In the genomic region with DNA sequence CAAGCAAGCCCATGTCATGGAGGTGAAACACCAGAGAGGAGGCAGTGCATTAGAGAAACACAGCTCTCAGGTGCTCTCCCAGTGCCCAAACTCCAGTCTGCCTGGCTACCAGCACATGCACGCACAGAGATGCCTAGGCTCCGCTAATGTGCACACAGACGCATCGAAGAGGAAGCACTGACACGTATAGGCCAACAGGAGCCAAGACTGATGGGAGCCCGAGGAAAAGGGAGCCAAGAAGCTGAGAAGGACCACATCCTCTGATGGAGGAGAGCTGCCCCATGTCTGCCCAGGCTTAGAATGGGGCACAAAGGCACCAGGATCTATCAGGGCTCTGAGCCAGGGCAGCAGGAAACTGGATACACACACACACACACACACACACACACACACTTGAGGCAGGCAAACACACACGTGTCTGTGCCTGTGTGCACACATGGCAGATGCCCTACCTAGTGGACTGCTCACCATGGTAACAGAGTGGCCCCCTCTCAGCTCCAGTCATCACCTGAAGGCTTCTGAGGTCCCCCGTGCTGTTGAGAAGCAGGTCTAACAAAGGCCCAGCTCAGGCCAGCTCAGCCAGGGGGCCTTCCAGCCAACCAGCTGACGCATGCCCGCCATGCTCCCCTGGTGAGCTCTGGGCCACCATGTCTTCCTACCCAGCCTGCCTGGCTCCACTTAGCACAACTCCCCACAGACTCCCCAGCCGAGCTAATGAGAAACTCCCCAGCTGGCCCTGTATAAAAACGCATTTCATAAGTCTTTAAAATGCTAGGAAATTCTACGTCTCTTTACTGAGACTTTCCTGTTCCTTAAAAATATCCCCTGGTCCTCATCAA, we compare ENCODE assay signal across 13 mouse cellular contexts.
DNase-seq lines count a peak whose midpoint lies in the region; ATAC-seq and TF ChIP-seq lines count a peak whose summit lies in the region.
"Had no signal": no experiment of that assay in that cellular context is flagged by ENCODE, and none has a peak within 500 bp of the region (broad histone marks: within the 10 kb centered on the region; RNA-seq: fewer than 3 reads in every experiment).

No protein-coding gene starts in this region.

- TF ChIP-seq EP300 in stomach, postnatal 0 days (optimal IDR thresholded peaks at IDR 0.05), result no peak

- no peak for TF ChIP-seq POLR2A in testis, adult 2 months (IDR thresholded peaks at IDR 0.05; ENCODE audit: control insufficient read depth, low read depth, low read length)

- H3K9me3 ChIP-seq in forebrain, postnatal 0 days (ENCODE audit: low read length), result no peaks in the 10 kb centered on the region
- no peaks in the 10 kb centered on the region for H3K9me3 ChIP-seq in limb, embryonic 15.5 days
- no peaks in the 10 kb centered on the region for H3K9me3 ChIP-seq in stomach, postnatal 0 days (ENCODE audit: control insufficient read depth, low read length)
- H3K9me3 ChIP-seq: lung, embryonic 15.5 days had no signal

- WGBS in forebrain, postnatal 0 days, result 53% methylated on average over 13 of the region's 13 CpGs
- WGBS in limb, embryonic 15.5 days, result 45% methylated on average over 13 of the region's 13 CpGs
- WGBS in stomach, postnatal 0 days, result 67% methylated on average over 13 of the region's 13 CpGs

- no peak overlapping the region for H3K4me2 ChIP-seq in forebrain, postnatal 0 days (ENCODE audit: low read depth)
- H3K4me2 ChIP-seq in limb, embryonic 15.5 days, result no peak overlapping the region
- no peak overlapping the region for H3K4me2 ChIP-seq in stomach, postnatal 0 days (replicated peaks; ENCODE audit: low read depth)
- H3K4me2 ChIP-seq: lung, embryonic 15.5 days had no signal

- peak overlapping the region; percentile 34 for H3K27ac ChIP-seq in testis, adult 2 months (ENCODE audit: control insufficient read depth, insufficient read depth, low read depth, low read length)
- no peak overlapping the region for H3K27ac ChIP-seq in forebrain, postnatal 0 days (ENCODE audit: low read depth, low read length)
- peak overlapping the region; percentile 80 for H3K27ac ChIP-seq in limb, embryonic 15.5 days
- H3K27ac ChIP-seq in stomach, postnatal 0 days (replicated peaks), result no peak overlapping the region
- H3K27ac ChIP-seq: left cerebral cortex, adult 2 months had no signal

- ATAC-seq in forebrain, postnatal 0 days, result peak; percentile 58
- no peak for ATAC-seq in limb, embryonic 15.5 days (ENCODE audit: insufficient number of reproducible peaks, low FRiP score, low TSS enrichment, low read depth)
- ATAC-seq in stomach, postnatal 0 days (ENCODE audit: low FRiP score, low TSS enrichment), result peak; percentile 22; the same call in 1 of the 2 replicates

- peaks cover 5% of the 10 kb centered on the region for H3K4me1 ChIP-seq in testis, adult 2 months (ENCODE audit: control insufficient read depth, insufficient read depth, low read length)
- peaks cover 8% of the 10 kb centered on the region; the same call in 1 of the 2 replicates for H3K4me1 ChIP-seq in forebrain, postnatal 0 days (ENCODE audit: insufficient read depth)
- H3K4me1 ChIP-seq in limb, embryonic 15.5 days, result peaks cover 67% of the 10 kb centered on the region
- no peaks in the 10 kb centered on the region for H3K4me1 ChIP-seq in stomach, postnatal 0 days (replicated peaks; ENCODE audit: control insufficient read depth, insufficient read depth)

- no peak for DNase-seq in testis, postnatal 10 days (ENCODE audit: low spot score)
- no peak for DNase-seq in forebrain, postnatal 0 days
- DNase-seq in stomach, postnatal 0 days (ENCODE audit: low spot score), result no peak
- no peak for DNase-seq in left cerebral cortex, postnatal 4 days
- DNase-seq in cerebellum, adult 9-11 months, result no peak
- no peak for DNase-seq in gastrocnemius, postnatal 25 days
- DNase-seq: gastrocnemius, adult 2 months; kidney, postnatal 25 days had no signal

- H3K27me3 ChIP-seq in testis, adult 2 months (ENCODE audit: control insufficient read depth, insufficient read depth, low read length), result no peaks in the 10 kb centered on the region
- no peaks in the 10 kb centered on the region for H3K27me3 ChIP-seq in forebrain, postnatal 0 days (ENCODE audit: insufficient read depth, low read length)
- no peaks in the 10 kb centered on the region for H3K27me3 ChIP-seq in limb, embryonic 15.5 days
- H3K27me3 ChIP-seq in stomach, postnatal 0 days (ENCODE audit: control insufficient read depth, insufficient read depth, low read length), result no peaks in the 10 kb centered on the region
- H3K27me3 ChIP-seq: CH12.LX; lung, embryonic 15.5 days had no signal

- H3K4me3 ChIP-seq in testis, adult 2 months (ENCODE audit: control insufficient read depth, low read depth, low read length), result no peak overlapping the region
- no peak overlapping the region for H3K4me3 ChIP-seq in forebrain, postnatal 0 days (ENCODE audit: low read depth, low read length)
- no peak overlapping the region for H3K4me3 ChIP-seq in limb, embryonic 15.5 days
- no peak overlapping the region for H3K4me3 ChIP-seq in stomach, postnatal 0 days (ENCODE audit: low read depth, low read length)
- H3K4me3 ChIP-seq: gastrocnemius, adult 2 months; left cerebral cortex, adult 2 months; lung, embryonic 15.5 days had no signal

- H3K36me3 ChIP-seq in testis, adult 2 months (ENCODE audit: control insufficient read depth, insufficient read depth, low read length), result no peaks in the 10 kb centered on the region
- H3K36me3 ChIP-seq in forebrain, postnatal 0 days (ENCODE audit: insufficient read depth), result no peaks in the 10 kb centered on the region
- no peaks in the 10 kb centered on the region for H3K36me3 ChIP-seq in limb, embryonic 15.5 days
- no peaks in the 10 kb centered on the region for H3K36me3 ChIP-seq in stomach, postnatal 0 days (ENCODE audit: control insufficient read depth, insufficient read depth, low read length)
- H3K36me3 ChIP-seq: lung, embryonic 15.5 days had no signal

- intact Hi-C loops in left cerebral cortex, postnatal 4 days (cut with DNase I), result no loop called here

- no peak for TF ChIP-seq CTCF in testis, adult 2 months (IDR thresholded peaks at IDR 0.05; ENCODE audit: control insufficient read depth, insufficient read depth, insufficient replicate concordance, low read depth, low read length)
- no peak for TF ChIP-seq CTCF in forebrain, postnatal 0 days (IDR thresholded peaks at IDR 0.05; ENCODE audit: low read depth)
- no peak for TF ChIP-seq CTCF in stomach, postnatal 0 days (IDR thresholded peaks at IDR 0.05; ENCODE audit: low read depth)

- no peak overlapping the region for H3K9ac ChIP-seq in forebrain, postnatal 0 days
- H3K9ac ChIP-seq in limb, embryonic 15.5 days, result no peak overlapping the region
- no peak overlapping the region for H3K9ac ChIP-seq in stomach, postnatal 0 days (ENCODE audit: low read length)
- H3K9ac ChIP-seq: lung, embryonic 15.5 days had no signal

Comparison
In these comparisons a context has a peak if more than half of its experiments do, and no peak if none do; other contexts are left out.
1. H3K27ac ChIP-seq: peak in testis, adult 2 months (single experiment) and limb, embryonic 15.5 days (single experiment); none in forebrain, postnatal 0 days (single experiment) and stomach, postnatal 0 days (single experiment).